Mouse (Mus musculus): ENCODE data around the gene Mamld1. TPM values are rescaled to one million over a fixed set of nuclear protein-coding genes. Genes with fewer than 3 reads are reported as not detected.
"Not testable (repeated sequence)": the region's sequence is repeated elsewhere in the genome, so short reads cannot be mapped to it uniquely, and the experiment has no call there.

Mamld1 gene
- polyA plus RNA-seq (2014; fragmentation: Nextera tagmentation; extraction: Ambion mirVana), result 16.5 and 17.4 TPM in 2 replicates

DNA sequence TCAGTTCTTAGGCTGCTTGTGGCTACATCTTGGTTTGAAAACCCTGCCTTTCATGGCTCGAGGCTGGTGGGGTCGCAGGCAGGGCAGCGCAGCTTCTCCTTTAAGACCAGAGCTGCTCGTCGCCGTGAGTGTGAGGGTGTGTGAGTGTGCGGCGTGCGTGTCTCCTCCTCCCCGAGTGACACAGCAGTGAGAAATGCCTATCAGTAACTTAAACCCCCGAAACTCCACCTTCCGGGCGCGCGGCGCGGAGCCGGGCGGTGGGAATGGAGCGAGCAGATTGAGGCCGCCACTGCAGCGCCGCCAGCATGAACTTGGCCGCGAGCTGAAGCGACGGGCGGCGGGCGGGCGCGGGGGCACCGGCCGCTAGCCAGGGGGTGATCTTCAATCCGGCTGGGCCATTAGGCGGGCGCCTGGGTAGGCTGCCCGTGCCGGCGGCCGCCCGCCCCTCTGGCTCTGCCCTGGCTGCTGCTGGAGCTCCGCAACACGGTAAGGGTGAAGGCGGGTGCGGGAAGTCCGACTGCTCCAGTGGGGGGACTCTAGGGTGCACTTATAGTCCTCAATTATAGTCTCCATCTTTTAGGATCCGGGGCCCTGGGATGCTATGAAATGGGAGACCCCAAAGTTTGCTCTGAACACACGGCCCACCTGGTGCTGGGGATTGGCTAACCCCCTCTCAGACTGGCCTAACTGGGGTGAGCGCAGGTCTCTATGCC, at the start of gene Mamld1:
TSS of gene Mamld1 (plus strand) at position 393 of the 713 bp plus-strand sequence.
- Histone ChIP-seq H3K36me3 (ENCODE audit: control insufficient read depth, insufficient read depth, low read length) (no peaks in the 10 kb centered on the region), H3K4me2 (ENCODE audit: low read depth, low read length, severe bottlenecking) (peak within 1 kb of the TSS; percentile 60), H3K4me3 (ENCODE audit: low read depth, low read length) (peak within 1 kb of the TSS; percentile 51), H3K27me3 (ENCODE audit: control insufficient read depth, insufficient read depth, low read length) (peaks cover 2% of the 10 kb centered on the region), H3K4me1 (replicated peaks; ENCODE audit: control insufficient read depth, insufficient read depth, low read length) (0 out of 2 replicates have a peak, but pooled peaks cover 2% of the 10 kb centered on the region), H3K27ac (ENCODE audit: low read depth, low read length) (peak within 1 kb of the TSS; percentile 81), H3K9ac (ENCODE audit: low read length) (peak within 1 kb of the TSS; percentile 70), H3K9me3 (ENCODE audit: control insufficient read depth, low read length) (no peaks in the 10 kb centered on the region)
- WGBS, result 21% methylated on average over 44 of the region's 50 CpGs
- ATAC-seq (replicated peaks; ENCODE audit: low FRiP score) (peak; percentile 43), DNase-seq (ENCODE audit: low spot score) (peak; percentile 79)

DNA sequence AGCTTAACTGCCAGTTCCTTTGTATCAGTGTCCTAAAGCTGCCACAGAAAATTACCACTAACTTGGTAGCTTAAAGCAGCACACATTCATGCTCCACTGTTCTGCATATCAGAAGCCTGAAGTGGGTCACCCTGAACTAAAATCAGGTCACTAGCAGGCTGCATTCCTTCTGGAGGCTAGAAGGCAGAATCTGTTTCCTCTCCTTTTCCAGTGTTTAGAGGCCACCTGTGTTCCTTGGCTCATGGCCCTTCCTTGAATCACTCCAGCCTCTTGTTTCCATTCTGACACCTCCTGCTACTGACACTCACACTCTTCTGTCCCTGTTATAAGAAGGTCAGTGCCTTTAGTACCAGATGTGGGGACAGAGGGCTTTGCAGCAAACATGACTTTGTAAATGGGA, 25.3 kb upstream of the Mamld1 start:
- H3K27me3 ChIP-seq (ENCODE audit: control insufficient read depth, insufficient read depth, low read length), result no peaks in the 10 kb centered on the region
- H3K27ac ChIP-seq (ENCODE audit: low read depth, low read length), result no peak overlapping the region
- no peaks in the 10 kb centered on the region for H3K9me3 ChIP-seq (ENCODE audit: control insufficient read depth, low read length)
- no peak for ATAC-seq (replicated peaks; ENCODE audit: low FRiP score)
- no peak overlapping the region for H3K9ac ChIP-seq (ENCODE audit: low read length)
- no peak overlapping the region for H3K4me2 ChIP-seq (ENCODE audit: low read depth, low read length, severe bottlenecking)
- no peak overlapping the region for H3K4me3 ChIP-seq (ENCODE audit: low read depth, low read length)
- no peaks in the 10 kb centered on the region for H3K36me3 ChIP-seq (ENCODE audit: control insufficient read depth, insufficient read depth, low read length)
- H3K4me1 ChIP-seq (replicated peaks; ENCODE audit: control insufficient read depth, insufficient read depth, low read length), result no peaks in the 10 kb centered on the region
- DNase-seq (ENCODE audit: low spot score), result no peak

DNA sequence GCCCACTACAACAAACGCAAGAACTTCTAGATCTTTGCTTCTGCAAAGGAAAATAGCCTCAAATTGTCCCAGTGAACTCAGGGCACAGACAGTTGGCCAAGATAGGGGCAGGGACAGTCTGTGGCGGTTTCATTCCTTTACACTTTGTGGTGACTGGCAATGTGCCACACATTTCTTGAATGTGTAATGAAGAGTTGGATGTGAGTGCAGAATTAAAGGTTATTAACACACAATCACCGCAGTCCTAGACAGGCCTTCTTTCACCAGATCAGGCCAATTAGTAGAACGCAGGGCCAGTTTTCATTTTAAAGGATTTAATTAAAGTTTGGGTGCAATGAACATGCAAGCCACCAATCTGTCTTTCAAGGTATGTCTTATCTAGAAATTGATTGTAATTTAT, 22.0 kb upstream of the Mamld1 start:
- Histone ChIP-seq H3K9ac (ENCODE audit: low read length) (no peak overlapping the region), H3K27me3 (ENCODE audit: control insufficient read depth, insufficient read depth, low read length) (no peaks in the 10 kb centered on the region), H3K9me3 (ENCODE audit: control insufficient read depth, low read length) (no peaks in the 10 kb centered on the region), H3K4me2 (ENCODE audit: low read depth, low read length, severe bottlenecking) (no peak overlapping the region), H3K27ac (ENCODE audit: low read depth, low read length) (no peak overlapping the region), H3K4me1 (replicated peaks; ENCODE audit: control insufficient read depth, insufficient read depth, low read length) (no peaks in the 10 kb centered on the region), H3K4me3 (ENCODE audit: low read depth, low read length) (no peak overlapping the region), H3K36me3 (ENCODE audit: control insufficient read depth, insufficient read depth, low read length) (no peaks in the 10 kb centered on the region)
- WGBS, result 72% methylated on average over 4 of the region's 4 CpGs
- ATAC-seq (replicated peaks; ENCODE audit: low FRiP score) (no peak), DNase-seq (ENCODE audit: low spot score) (no peak)

DNA sequence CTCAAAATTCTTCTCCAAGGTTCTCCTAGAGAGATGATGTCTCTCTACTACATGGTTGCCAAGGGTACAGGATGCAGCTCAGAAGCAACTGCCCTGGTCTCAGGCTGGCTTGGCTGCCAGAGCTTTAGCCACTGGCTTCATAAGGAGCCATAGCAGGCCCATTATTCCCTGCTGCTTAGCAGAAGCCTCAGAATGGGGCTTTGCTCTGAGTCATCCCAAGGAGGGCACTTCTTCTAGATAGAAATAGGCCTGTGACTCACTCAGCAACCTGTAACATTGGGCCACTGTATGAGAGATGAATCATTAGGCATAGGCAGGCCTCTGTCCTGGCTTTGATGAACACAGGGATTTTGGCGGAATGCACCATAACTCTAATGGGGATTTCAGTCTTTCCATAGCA, 21.1 kb upstream of the Mamld1 start:
- not testable (repeated sequence) for H3K4me2 ChIP-seq (ENCODE audit: low read depth, low read length, severe bottlenecking); H3K27ac ChIP-seq (ENCODE audit: low read depth, low read length); DNase-seq (ENCODE audit: low spot score); H3K27me3 ChIP-seq (ENCODE audit: control insufficient read depth, insufficient read depth, low read length); H3K9me3 ChIP-seq (ENCODE audit: control insufficient read depth, low read length); H3K4me3 ChIP-seq (ENCODE audit: low read depth, low read length); H3K4me1 ChIP-seq (replicated peaks; ENCODE audit: control insufficient read depth, insufficient read depth, low read length); H3K9ac ChIP-seq (ENCODE audit: low read length); H3K36me3 ChIP-seq (ENCODE audit: control insufficient read depth, insufficient read depth, low read length); ATAC-seq (replicated peaks; ENCODE audit: low FRiP score)
- 81% methylated on average over 1 of the region's 1 CpGs for WGBS

DNA sequence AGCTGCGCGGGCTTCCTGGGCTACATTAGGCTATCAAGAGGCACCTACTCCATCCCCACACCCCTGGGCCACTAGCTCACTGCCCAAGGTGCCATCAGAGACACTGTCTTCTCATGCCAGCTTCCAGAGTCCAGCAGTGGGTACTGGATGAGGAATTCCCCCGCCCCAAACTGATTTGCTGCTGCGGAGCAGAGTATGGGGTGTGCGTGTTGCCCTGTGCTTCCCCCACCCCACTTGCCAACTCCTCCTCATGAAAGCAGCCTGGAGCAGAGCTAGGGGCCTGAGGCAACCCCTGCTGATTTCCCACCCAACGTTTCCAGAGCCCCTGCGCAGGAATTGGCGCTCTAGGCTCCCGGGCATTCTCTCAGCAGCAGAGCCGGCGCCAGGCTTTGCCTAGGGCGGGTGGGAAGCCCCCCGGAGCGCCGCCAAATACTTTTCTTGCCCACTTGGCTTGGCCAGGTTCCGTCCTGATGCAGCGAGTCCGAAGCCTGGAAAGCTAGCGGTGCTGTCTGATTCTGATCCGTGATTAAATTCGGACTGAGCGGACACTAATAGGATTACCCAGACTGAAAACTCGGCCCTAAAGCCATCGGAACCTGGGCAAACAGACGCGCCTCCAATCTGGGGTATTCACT, 738 bp downstream of the Mamld1 start:
- peak; percentile 9 for ATAC-seq (replicated peaks; ENCODE audit: low FRiP score)

DNA sequence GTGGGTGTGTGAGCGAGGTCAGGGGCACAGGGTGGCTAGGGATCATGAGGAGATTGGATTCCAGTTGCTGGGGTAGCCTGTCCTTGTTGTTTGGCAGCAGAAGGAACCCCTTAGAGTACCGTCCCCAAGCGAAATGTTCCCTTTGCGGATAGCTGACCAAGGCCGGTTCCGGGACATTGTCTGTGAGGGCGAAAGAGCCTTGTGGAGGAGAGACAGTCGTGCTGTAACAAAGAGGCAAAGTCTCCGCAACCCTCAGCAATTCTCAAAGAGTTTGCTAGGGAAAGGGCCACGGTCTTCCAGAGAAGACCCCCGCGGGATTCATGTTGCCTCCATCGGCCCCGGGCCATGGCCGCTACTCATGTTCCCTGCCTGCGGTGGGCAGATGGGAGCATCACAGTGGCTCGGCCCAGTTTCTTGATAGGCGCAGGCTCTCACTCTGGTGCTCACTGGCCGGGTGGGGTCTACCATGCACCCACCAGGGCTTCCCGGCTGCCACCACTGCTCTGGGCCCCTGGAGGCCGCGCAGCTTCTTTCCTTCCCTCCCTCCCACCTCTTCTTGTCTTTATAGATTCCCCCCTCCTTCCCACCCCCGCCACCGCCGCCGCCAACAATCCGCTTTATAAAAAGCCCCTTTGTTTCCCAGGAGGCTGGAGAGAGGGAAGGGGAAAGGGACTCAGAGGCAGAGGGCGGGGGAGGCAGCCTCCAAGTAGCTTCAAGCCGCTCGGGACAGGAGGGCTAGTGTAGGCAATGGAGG, 1.5 kb downstream of the Mamld1 start:
- Histone ChIP-seq H3K4me1 (replicated peaks; ENCODE audit: control insufficient read depth, insufficient read depth, low read length) (0 out of 2 replicates have a peak, but pooled peaks cover 2% of the 10 kb centered on the region), H3K4me2 (ENCODE audit: low read depth, low read length, severe bottlenecking) (peak overlapping the region; percentile 60), H3K27ac (ENCODE audit: low read depth, low read length) (peak overlapping the region; percentile 81), H3K9ac (ENCODE audit: low read length) (peak overlapping the region; percentile 70), H3K36me3 (ENCODE audit: control insufficient read depth, insufficient read depth, low read length) (no peaks in the 10 kb centered on the region), H3K27me3 (ENCODE audit: control insufficient read depth, insufficient read depth, low read length) (peaks cover 2% of the 10 kb centered on the region), H3K4me3 (ENCODE audit: low read depth, low read length) (peak overlapping the region; percentile 51), H3K9me3 (ENCODE audit: control insufficient read depth, low read length) (no peaks in the 10 kb centered on the region)
- WGBS, result 26% methylated on average over 27 of the region's 30 CpGs
- ATAC-seq (replicated peaks; ENCODE audit: low FRiP score) (peak; percentile 85), DNase-seq (ENCODE audit: low spot score) (peak; percentile 80)

More for the DNA sequence above, 738 bp downstream of the Mamld1 start:
- peak; percentile 62 for DNase-seq (ENCODE audit: low spot score)
- Histone ChIP-seq H3K9me3 (ENCODE audit: control insufficient read depth, low read length) (no peaks in the 10 kb centered on the region), H3K9ac (ENCODE audit: low read length) (peak overlapping the region; percentile 70), H3K4me2 (ENCODE audit: low read depth, low read length, severe bottlenecking) (peak overlapping the region; percentile 60), H3K27ac (ENCODE audit: low read depth, low read length) (peak overlapping the region; percentile 81), H3K27me3 (ENCODE audit: control insufficient read depth, insufficient read depth, low read length) (peaks cover 2% of the 10 kb centered on the region), H3K4me1 (replicated peaks; ENCODE audit: control insufficient read depth, insufficient read depth, low read length) (0 out of 2 replicates have a peak, but pooled peaks cover 2% of the 10 kb centered on the region), H3K36me3 (ENCODE audit: control insufficient read depth, insufficient read depth, low read length) (no peaks in the 10 kb centered on the region), H3K4me3 (ENCODE audit: low read depth, low read length) (peak overlapping the region; percentile 51)
- 18% methylated on average over 26 of the region's 26 CpGs for WGBS

DNA sequence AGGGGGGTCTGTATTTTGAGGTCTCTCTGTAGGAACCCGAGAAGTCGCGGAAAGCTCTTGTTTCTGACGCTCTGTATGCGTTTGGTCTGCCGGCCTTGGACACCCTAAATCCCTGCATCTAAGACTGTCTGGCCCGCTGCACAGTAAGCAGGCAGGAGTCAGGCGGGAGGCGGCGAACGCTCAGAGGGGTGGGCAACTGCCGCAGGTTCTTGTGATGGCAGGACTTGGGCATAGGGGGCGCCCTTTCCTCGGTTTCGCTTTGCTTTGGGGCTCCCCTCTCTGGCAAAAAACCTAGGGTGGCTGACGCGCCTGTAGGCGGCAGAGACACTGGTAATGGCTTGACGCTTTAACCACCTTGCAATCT, 2.0 kb downstream of the Mamld1 start:
- Histone ChIP-seq H3K4me2 (ENCODE audit: low read depth, low read length, severe bottlenecking) (peak overlapping the region; percentile 60), H3K27me3 (ENCODE audit: control insufficient read depth, insufficient read depth, low read length) (peaks cover 2% of the 10 kb centered on the region), H3K36me3 (ENCODE audit: control insufficient read depth, insufficient read depth, low read length) (no peaks in the 10 kb centered on the region), H3K9ac (ENCODE audit: low read length) (peak overlapping the region; percentile 70), H3K4me3 (ENCODE audit: low read depth, low read length) (peak overlapping the region; percentile 51), H3K4me1 (replicated peaks; ENCODE audit: control insufficient read depth, insufficient read depth, low read length) (0 out of 2 replicates have a peak, but pooled peaks cover 2% of the 10 kb centered on the region), H3K9me3 (ENCODE audit: control insufficient read depth, low read length) (no peaks in the 10 kb centered on the region), H3K27ac (ENCODE audit: low read depth, low read length) (peak overlapping the region; percentile 81)
- DNase-seq (ENCODE audit: low spot score), result peak; percentile 90
- peak; percentile 78 for ATAC-seq (replicated peaks; ENCODE audit: low FRiP score)
- 20% methylated on average over 19 of the region's 19 CpGs for WGBS

DNA sequence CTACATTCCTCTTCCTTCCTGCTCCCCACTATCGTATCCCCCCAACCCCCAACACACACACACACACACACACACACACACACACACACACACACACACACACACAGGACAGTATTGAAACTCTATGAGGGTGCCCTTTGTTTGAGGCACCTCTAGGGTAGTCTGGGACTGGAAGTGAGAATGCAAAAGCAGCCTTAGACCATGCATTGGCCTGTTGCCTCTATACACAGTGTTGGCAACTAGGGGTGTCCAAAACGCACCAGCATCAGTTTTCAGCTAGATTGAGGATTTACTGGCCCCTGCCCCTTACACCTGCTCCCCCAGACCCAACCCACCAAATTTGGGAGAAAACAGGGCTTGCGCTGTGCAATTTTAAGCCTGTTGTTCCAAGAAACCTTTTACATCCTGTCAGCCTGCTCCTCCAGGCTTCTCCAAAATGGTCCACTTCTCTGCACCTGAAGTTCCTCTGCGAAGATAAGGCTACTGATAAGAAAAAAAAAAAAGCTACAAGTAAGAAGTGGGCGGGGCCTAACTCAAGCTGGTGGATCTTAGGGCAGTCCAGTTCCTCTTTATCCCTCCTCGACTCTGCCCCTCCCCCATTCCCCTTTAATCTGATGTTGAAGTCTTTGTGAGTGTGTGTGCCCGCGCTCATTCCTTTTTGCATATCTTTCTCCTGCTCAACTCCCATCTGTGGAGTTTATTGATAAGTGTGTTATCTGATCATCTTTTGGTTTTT, 2.6 kb downstream of the Mamld1 start:
- H3K4me2 ChIP-seq (ENCODE audit: low read depth, low read length, severe bottlenecking), result peak overlapping the region; percentile 60; the same call in 1 of the 2 replicates
- H3K27me3 ChIP-seq (ENCODE audit: control insufficient read depth, insufficient read depth, low read length), result peaks cover 2% of the 10 kb centered on the region
- ATAC-seq (replicated peaks; ENCODE audit: low FRiP score) (peak; percentile 25), DNase-seq (ENCODE audit: low spot score) (peak; percentile 58)
- no peaks in the 10 kb centered on the region for H3K9me3 ChIP-seq (ENCODE audit: control insufficient read depth, low read length)
- H3K27ac ChIP-seq (ENCODE audit: low read depth, low read length), result peak overlapping the region; percentile 81
- peak overlapping the region; percentile 17 for H3K9ac ChIP-seq (ENCODE audit: low read length)
- H3K36me3 ChIP-seq (ENCODE audit: control insufficient read depth, insufficient read depth, low read length), result no peaks in the 10 kb centered on the region
- H3K4me1 ChIP-seq (replicated peaks; ENCODE audit: control insufficient read depth, insufficient read depth, low read length), result 0 out of 2 replicates have a peak, but pooled peaks cover 2% of the 10 kb centered on the region
- peak overlapping the region; percentile 51 for H3K4me3 ChIP-seq (ENCODE audit: low read depth, low read length)
- 27% methylated on average over 8 of the region's 8 CpGs for WGBS

All from forebrain, embryonic 11.5 days (tissue).